Mouse (Mus musculus): ENCODE data around the gene Slc29a1. TPM values are rescaled to one million over a fixed set of nuclear protein-coding genes. Genes with fewer than 3 reads are reported as not detected.
A peak's percentile ranks its signal among the peaks of the same experiment; 100 is the strongest.

Slc29a1 gene
- polyA plus RNA-seq, 1 experiment from 2014 or later: 74.1 TPM

DNA sequence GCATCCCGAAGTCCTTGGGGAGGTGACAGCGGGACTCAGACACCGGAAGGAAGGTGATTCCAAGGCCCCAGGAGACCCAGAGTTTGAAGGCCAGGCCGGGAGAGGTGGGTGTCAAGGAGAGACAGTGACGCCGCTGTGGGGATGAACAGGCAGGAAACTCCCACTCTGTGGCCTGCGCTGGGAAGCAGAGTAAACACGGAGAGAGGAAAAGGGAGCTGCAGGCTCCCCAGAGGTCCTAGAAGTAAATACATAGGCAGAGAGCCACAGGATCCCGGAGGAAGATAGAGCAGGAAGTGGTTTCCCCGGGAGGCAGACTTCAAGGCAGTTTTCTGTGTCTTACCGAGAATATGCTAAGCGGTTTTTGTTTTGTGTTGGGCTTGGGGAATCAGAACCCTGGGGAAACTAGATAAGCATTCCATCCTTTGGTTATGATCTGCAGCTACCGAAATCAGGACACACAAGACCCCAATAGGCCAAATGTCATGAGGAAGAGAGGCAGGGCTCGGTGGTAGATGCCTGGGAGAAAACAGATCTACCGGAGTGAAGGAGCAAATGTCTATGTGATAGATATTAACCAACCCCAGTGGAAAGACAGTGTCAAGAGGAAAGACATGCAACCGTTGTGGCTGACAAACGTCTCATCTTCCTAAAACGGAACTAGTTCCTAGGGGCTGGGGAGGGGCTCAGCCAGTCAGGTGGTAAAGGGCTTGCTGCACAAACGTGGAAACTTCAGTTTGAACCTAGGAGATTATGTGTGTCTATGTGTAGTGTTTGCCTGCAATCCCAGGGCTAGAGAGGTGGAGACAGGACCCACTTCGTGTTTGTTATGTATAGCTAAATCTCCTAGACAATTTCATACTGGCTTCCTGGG is 20.2 kb upstream of the Slc29a1 start:
- Histone ChIP-seq H3K79me2 (ENCODE audit: inconsistent target) (no peaks in the 10 kb centered on the region), H3K27ac (peak overlapping the region; percentile 81), H3K4me3 (ENCODE audit: inconsistent target) (peak overlapping the region; percentile 49), H3K36me3 (ENCODE audit: inconsistent target) (no peaks in the 10 kb centered on the region)
- under 1% methylated on average over 20 of the region's 20 CpGs for WGBS (ENCODE audit: missing documents)

DNA sequence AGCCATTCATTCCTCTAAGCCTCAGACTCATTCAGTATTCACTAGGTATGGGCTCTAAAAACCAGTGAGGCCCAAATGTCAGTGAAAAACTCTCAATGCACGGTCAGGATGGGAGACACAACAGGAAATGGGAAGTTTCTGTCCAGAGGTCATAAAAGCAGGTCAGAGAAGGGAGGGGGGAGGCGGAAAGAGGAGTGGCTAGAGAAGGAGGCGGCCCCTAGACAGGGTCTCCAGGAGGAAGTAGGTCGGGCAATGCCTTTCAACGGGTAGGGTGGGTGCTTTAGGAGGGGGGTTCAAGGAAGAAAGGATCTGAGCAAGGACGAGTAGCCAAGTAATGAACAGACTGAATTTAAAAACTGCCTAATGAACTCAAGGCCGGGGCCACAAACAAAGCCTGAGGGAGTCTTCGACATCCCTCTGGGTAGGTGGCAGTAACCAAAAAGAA is 19.6 kb upstream of the Slc29a1 start:
- Histone ChIP-seq H3K36me3 (ENCODE audit: inconsistent target) (no peaks in the 10 kb centered on the region), H3K27ac (peak overlapping the region; percentile 81), H3K79me2 (ENCODE audit: inconsistent target) (no peaks in the 10 kb centered on the region), H3K4me3 (ENCODE audit: inconsistent target) (peak overlapping the region; percentile 49)
- WGBS (ENCODE audit: missing documents): 5% methylated on average over 8 of the region's 8 CpGs

DNA sequence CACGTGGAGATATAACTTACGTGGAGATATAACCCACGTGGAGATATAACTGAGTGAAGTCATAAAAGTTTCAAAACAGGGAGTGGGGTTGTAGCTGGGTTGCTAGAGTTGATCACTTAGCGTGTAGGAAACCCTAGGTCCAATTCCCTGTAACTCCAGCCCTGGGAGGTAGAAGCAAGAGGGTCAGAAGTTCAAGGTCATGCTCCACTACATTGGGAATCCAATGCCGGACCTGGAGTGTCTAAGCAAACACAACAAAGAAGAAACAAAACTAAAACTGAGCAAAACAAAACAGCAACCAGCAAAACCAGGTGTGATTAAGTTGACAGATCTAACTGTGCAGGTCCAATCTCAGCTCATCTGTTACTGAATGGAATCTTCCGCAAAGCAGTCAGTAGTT is 18.2 kb upstream of the Slc29a1 start:
- Histone ChIP-seq H3K79me2 (ENCODE audit: inconsistent target) (no peaks in the 10 kb centered on the region), H3K27ac (no peak overlapping the region), H3K36me3 (ENCODE audit: inconsistent target) (no peaks in the 10 kb centered on the region), H3K4me3 (ENCODE audit: inconsistent target) (no peak overlapping the region)
- WGBS (ENCODE audit: missing documents): 100% methylated on average over 6 of the region's 6 CpGs

DNA sequence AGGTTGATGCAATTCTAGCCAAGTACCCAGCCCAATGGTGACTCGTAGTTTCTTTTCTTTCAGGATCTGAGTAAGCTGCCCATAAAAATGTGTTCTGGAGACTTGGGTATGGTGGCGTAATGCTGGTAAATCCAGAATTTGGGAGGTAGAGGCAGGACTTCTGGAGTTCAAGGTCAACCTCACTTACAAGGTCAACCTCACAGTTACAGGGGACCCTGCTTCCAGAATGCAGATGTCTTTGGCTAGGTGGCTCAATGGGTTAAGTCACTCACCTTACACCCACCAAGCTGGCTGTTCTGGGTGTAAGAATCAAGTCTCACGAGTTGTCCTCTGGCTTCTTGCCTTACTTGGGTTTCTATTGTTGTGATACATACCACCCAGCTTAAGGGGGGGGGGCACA is 17.3 kb upstream of the Slc29a1 start:
- no peaks in the 10 kb centered on the region for H3K79me2 ChIP-seq (ENCODE audit: inconsistent target)
- no peak overlapping the region for H3K4me3 ChIP-seq (ENCODE audit: inconsistent target)
- no peaks in the 10 kb centered on the region for H3K36me3 ChIP-seq (ENCODE audit: inconsistent target)
- WGBS (ENCODE audit: missing documents): 100% methylated on average over 2 of the region's 3 CpGs
- no peak overlapping the region for H3K27ac ChIP-seq

DNA sequence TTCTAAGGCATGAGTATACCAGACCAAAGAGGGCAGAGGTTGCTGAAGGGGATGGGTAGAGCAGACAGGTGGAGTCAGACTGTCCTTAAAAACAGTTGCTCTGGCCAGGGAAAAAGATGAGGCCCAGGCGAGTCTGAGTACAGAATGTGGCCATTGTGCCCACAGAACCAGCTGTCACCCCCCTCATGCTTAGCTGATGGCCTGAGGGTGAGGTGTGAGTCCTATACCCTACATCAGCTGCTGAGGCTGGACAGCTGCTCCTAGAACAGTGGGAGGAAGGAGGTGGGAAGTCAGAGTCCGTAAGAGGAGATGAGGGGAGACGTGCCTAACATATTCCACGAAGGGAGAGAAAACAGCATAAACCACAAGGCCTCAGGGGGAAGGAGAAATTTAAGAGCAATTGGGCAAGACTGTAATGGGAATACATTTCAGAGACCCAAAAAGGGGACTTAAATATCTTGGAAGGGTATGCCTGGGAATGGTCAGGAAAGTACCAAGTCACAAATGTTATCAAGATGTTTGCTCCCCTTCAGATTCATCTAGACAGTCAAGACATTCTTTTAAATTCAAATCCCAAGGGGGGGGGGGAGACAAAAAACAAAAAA is 16.7 kb upstream of the Slc29a1 start:
- 83% methylated on average over 2 of the region's 4 CpGs for WGBS (ENCODE audit: missing documents)
- H3K36me3 ChIP-seq (ENCODE audit: inconsistent target): no peaks in the 10 kb centered on the region
- no peak overlapping the region for H3K27ac ChIP-seq
- no peaks in the 10 kb centered on the region for H3K79me2 ChIP-seq (ENCODE audit: inconsistent target)
- no peak overlapping the region for H3K4me3 ChIP-seq (ENCODE audit: inconsistent target)

DNA sequence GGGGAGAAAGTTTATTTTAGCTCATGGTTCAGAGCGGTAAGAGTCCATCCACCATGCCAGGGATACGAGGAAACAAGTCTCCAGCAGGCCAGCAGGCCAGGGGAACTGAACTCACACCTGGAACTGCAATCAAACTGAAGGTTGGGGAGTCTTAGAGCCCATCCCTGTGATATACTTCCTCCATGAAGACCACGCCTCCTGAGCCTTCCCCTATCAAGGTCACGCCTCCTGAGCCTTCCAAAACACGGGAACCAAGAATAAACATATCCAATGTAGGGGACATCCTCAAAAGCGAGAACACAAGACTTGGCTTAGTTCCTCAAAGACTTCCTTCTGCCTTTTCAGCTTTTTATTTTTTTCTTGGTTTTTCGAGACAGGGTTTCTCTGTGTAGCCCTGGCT is 13.5 kb upstream of the Slc29a1 start:
- Histone ChIP-seq H3K79me2 (ENCODE audit: inconsistent target) (no peaks in the 10 kb centered on the region), H3K36me3 (ENCODE audit: inconsistent target) (no peaks in the 10 kb centered on the region), H3K27ac (peak overlapping the region; percentile 42), H3K4me3 (ENCODE audit: inconsistent target) (no peak overlapping the region)
- 28% methylated on average over 7 of the region's 7 CpGs for WGBS (ENCODE audit: missing documents)

DNA sequence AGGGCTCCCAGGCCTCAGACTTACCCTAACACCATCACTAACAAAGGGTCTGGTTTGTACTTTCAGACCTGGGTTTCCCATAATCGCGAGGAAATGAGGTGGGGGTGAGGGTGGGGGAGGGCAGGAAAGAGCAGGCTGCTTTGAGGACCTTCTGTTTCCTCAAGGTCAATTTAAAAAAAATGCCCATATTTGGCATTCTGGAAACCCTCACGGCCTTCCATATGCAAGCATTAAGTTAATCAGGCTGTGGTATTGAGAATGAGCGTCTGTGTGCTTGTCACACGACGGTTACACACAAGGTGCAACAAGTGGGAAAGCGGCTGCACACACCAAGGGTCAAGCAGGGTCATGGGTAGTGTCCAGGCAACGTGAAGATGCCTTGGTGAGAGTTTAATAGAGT is 12.6 kb upstream of the Slc29a1 start:
- H3K79me2 ChIP-seq (ENCODE audit: inconsistent target): no peaks in the 10 kb centered on the region
- H3K27ac ChIP-seq: no peak overlapping the region
- H3K4me3 ChIP-seq (ENCODE audit: inconsistent target): no peak overlapping the region
- WGBS (ENCODE audit: missing documents): 85% methylated on average over 8 of the region's 8 CpGs
- no peaks in the 10 kb centered on the region for H3K36me3 ChIP-seq (ENCODE audit: inconsistent target)

DNA sequence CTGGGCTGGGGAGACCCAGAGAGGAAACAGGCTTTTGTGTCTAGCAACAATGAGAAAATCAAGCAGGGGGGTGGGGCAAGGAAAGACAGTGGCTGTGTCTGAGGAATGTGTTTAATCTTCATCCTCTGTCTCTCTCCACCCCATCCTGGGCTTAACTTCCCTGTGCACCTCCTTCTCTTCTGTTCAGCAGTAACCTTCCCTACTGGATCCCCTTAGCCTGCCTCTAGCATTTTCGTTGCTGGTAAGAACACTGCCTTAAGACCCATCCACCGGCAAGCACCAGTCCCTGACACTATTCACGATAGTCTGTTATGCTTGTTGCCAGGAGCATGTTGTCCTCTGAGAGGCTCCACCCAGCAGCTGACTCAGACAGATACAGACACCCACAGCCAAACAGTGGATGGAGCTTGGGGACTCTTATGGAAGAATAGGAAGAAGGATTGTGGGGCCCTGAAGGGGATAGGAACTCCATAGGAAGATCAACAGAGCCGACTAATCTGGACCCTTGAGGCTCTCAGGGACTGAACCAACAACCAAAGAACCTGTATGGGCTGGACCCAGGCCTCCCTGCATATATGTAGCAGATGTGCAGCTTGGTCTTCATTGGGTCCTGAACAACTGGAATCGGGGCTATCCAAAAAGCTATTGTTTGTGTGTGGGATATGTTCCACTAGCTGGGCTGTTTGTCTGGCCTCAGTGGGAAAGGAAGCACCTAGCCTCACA is 10.9 kb upstream of the Slc29a1 start:
- 58% methylated on average over 4 of the region's 5 CpGs for WGBS (ENCODE audit: missing documents)
- H3K36me3 ChIP-seq (ENCODE audit: inconsistent target): no peaks in the 10 kb centered on the region

DNA sequence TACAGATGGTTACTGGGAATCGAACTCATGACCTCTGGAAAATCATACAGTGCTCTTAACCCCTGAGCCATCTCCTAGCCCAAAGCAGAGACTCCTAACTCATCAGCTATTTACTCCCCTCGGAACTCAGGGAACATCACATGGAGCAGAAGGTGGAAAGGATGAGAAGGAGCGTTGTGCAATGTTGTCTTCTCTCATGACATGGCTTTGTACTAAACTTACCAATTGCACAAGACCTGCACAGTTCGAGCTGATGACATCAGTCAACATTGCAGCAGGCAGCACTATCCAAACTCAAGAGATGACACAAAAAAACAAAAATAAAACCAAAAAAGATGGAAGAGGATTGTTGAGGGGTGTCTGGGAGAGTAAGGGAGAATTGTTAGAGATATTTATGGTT is 9.0 kb upstream of the Slc29a1 start:
- no peaks in the 10 kb centered on the region for H3K36me3 ChIP-seq (ENCODE audit: inconsistent target)
- H3K4me3 ChIP-seq (ENCODE audit: inconsistent target): no peak overlapping the region
- 52% methylated on average over 4 of the region's 4 CpGs for WGBS (ENCODE audit: missing documents)
- no peak overlapping the region for H3K27ac ChIP-seq
- H3K79me2 ChIP-seq (ENCODE audit: inconsistent target): no peaks in the 10 kb centered on the region

More for the DNA sequence above, 10.9 kb upstream of the Slc29a1 start:
- no peak overlapping the region for H3K4me3 ChIP-seq (ENCODE audit: inconsistent target)
- H3K79me2 ChIP-seq (ENCODE audit: inconsistent target): no peaks in the 10 kb centered on the region
- H3K27ac ChIP-seq: 0 out of 2 replicates have a peak overlapping the region, but pooled peaks have one; percentile 4

DNA sequence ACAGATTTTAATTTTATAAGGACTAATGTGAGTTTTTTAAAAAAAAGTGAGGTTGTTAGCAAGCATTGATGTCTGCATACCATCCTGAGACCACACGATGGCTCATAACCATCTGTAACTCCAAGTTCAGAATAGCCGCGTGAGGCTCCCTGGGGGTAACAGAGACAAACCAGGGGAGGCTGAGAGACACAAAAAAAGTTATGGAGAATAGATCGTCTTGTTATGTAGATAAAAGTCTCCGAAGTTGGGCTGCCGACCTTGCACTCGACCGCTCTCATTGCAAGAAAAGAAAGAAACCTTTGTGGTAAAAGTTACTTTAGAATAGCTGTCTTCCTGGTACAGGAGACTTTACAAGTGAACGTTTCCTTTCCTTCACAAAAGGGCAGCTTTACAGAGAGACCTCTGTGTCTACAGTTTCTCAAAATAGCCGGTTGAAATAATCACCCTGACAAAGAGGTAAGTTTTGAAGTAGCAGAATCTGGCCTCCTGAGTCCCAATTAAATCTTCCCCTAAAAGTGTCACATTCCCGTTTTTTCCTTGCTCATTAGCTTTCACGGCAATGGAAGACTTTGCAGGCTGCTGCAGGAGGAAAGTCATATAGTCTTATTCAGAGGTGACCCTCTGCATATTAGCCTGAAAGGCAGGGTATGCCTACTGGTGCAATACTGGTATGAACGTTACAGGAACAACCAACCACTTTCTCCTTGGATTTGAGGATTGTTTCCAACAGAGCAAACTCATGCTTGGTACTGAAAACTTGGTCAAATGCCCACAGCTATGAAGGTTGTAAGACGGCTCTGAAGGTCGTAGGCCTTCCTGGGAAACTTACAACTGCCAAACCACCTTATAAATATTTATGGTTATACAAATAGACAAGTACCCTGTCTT is 7.8 kb upstream of the Slc29a1 start:
- H3K4me3 ChIP-seq (ENCODE audit: inconsistent target): no peak overlapping the region
- no peaks in the 10 kb centered on the region for H3K79me2 ChIP-seq (ENCODE audit: inconsistent target)
- WGBS (ENCODE audit: missing documents): 89% methylated on average over 15 of the region's 15 CpGs
- H3K27ac ChIP-seq: no peak overlapping the region
- no peaks in the 10 kb centered on the region for H3K36me3 ChIP-seq (ENCODE audit: inconsistent target)

DNA sequence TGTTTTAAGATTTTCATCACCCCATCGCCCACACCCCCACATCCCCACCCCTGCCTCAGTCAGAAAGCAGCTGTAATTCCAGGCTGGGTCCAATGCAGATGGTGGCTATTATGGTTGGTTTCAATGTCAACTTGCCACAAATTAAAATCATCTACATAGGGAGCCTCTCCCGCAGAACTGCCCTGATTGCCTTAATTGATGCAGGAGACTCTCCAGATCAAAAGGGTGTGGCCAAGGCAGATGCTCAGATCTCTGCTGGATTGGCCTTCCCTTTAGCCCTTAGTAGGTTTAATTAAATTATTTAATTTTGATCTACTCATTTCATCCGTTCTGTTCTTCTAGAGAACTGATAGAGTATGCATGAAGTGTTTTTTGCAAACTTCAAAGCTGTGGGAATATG is 3.6 kb upstream of the Slc29a1 start:
- no peaks in the 10 kb centered on the region for H3K36me3 ChIP-seq (ENCODE audit: inconsistent target)
- WGBS (ENCODE audit: missing documents): 100% methylated on average over 3 of the region's 3 CpGs
- H3K79me2 ChIP-seq (ENCODE audit: inconsistent target): no peaks in the 10 kb centered on the region
- no peak overlapping the region for H3K27ac ChIP-seq
- no peak overlapping the region for H3K4me3 ChIP-seq (ENCODE audit: inconsistent target)

DNA sequence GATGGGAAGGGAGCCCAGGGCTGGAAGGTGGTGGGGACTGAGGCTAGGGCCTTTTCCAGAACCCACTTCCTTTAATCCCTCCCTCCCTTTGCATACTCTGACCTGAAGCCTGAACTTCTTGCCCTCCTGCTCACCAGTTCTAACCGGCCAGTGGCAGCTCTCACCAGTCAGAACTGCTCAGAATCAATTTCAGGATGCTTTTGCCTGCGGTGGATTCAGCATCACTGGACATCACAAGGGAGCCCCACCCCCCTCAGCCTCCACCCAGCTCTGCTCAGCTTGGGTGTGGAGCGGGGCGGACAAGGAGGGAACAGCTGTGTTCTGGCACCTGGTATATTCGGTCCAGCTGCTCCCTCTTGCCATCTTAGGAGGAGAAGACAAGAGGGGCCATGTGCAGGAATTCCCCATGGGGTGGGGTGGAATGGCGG is 2.5 kb upstream of the Slc29a1 start, which contains the start of gene Mymx:
TSS of gene Mymx (minus strand) at position 226 of the 428 bp plus-strand sequence.
- no peaks in the 10 kb centered on the region for H3K36me3 ChIP-seq (ENCODE audit: inconsistent target)
- H3K79me2 ChIP-seq (ENCODE audit: inconsistent target): no peaks in the 10 kb centered on the region
- 96% methylated on average over 6 of the region's 6 CpGs for WGBS (ENCODE audit: missing documents)
- H3K4me3 ChIP-seq (ENCODE audit: inconsistent target): no peak within 1 kb of the TSS
- no peak within 1 kb of the TSS for H3K27ac ChIP-seq

DNA sequence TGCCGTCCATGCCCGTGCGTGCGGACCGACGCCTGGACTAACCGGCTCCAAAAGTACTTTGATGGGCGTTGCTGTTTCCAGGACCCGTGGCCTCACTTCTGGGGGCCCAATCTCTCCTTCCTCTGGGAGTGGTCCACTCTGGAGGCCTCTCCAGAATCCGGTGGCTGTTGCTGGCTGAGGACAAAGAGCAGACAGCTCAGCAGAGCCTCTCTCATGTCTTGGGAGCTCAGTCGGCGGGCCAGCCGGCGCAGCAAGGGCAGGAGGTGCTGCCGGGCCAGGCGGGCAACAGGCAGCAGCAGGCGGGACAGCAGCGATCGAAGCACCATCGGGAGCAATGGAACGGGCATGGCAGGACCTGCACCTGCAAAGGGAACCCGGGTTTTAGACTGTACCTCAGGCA is 1.9 kb upstream of the Slc29a1 start:
- H3K36me3 ChIP-seq (ENCODE audit: inconsistent target): no peaks in the 10 kb centered on the region
- 89% methylated on average over 21 of the region's 22 CpGs for WGBS (ENCODE audit: missing documents)
- H3K4me3 ChIP-seq (ENCODE audit: inconsistent target): no peak overlapping the region
- H3K79me2 ChIP-seq (ENCODE audit: inconsistent target): no peaks in the 10 kb centered on the region
- H3K27ac ChIP-seq: no peak overlapping the region

DNA sequence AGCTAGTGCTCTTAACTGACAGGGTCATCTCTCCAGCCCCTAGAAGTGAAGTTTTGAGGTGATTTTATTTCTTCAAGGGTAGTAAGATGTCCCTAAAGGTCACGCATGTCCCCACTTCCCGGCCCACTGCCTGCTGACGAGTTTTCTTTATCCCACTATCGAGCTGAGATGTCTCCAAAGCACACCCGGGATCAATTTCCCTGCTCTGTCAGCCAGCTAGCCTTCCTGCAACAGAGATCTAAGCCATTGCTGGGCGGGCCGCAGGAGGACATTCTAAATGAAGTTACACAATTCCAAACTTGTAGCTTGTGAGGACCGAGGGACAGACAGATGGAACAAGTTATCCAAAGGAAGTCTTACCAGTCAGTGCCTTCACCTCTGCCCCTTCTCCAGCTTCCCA is 861 bp upstream of the Slc29a1 start:
- H3K79me2 ChIP-seq (ENCODE audit: inconsistent target): no peaks in the 10 kb centered on the region
- H3K27ac ChIP-seq: no peak overlapping the region
- H3K36me3 ChIP-seq (ENCODE audit: inconsistent target): no peaks in the 10 kb centered on the region
- WGBS (ENCODE audit: missing documents): 94% methylated on average over 8 of the region's 8 CpGs
- no peak overlapping the region for H3K4me3 ChIP-seq (ENCODE audit: inconsistent target)
